Mouse (Mus musculus) midbrain, embryonic 14.5 days (tissue): ENCODE measurements around the gene Ackr3. TPM values are rescaled to one million over a fixed set of nuclear protein-coding genes. Genes with fewer than 3 reads are reported as not detected.

Experiments
- ATAC-seq: fragments of 200-750 bp; cut with Nextera tagmentation; 2 replicates; pipeline ENCODE4 v1.8.0; 2017; ENCODE audit warnings: moderate number of reproducible peaks, moderate library complexity; ENCODE audit not compliant: low FRiP score, low TSS enrichment
- DNase-seq: peaks from one replicate; pipeline ENCODE4 v3.0.0-alpha.2; 2015
- H3K27ac ChIP-seq: fragments of 300-500 bp; sonication (generic); replicated peaks from 2 replicates; pipeline ENCODE4 v1.5.1; 2014; ENCODE audit warnings: mild to moderate bottlenecking, low read depth, low read length, moderate library complexity
- H3K27me3 ChIP-seq: fragments of 300-500 bp; sonication (generic); 2 replicates; pipeline ENCODE4 v1.6.1; 2014; ENCODE audit warnings: low read length, control low read depth, mixed read lengths; ENCODE audit not compliant: control insufficient read depth, insufficient read depth
- H3K36me3 ChIP-seq: fragments of 300-500 bp; sonication (generic); 2 replicates; pipeline ENCODE4 v1.6.1; 2014; ENCODE audit warnings: low read length, control low read depth; ENCODE audit not compliant: control insufficient read depth, insufficient read depth
- H3K4me1 ChIP-seq: fragments of 300-500 bp; sonication (generic); 2 replicates; pipeline ENCODE4 v1.6.1; 2014; ENCODE audit warnings: mild to moderate bottlenecking, antibody characterized with exemption, low read length, control low read depth; ENCODE audit not compliant: control insufficient read depth, insufficient read depth
- H3K4me2 ChIP-seq: fragments of 300-500 bp; sonication (generic); 2 replicates; pipeline ENCODE4 v1.6.1; 2014; ENCODE audit warnings: mild to moderate bottlenecking, low read length, moderate library complexity
- H3K4me3 ChIP-seq: fragments of 300-500 bp; sonication (generic); replicated peaks from 2 replicates; pipeline ENCODE4 v1.5.1; 2014; ENCODE audit warnings: low read depth, low read length
- H3K9ac ChIP-seq: fragments of 300-500 bp; sonication (generic); replicated peaks from 2 replicates; pipeline ENCODE4 v1.6.1; 2014; ENCODE audit warnings: mild to moderate bottlenecking, low read length, moderate library complexity
- H3K9me3 ChIP-seq: fragments of 300-500 bp; sonication (generic); 2 replicates; pipeline ENCODE4 v1.6.1; 2016; ENCODE audit warnings: low read length, control low read depth, mixed read lengths; ENCODE audit not compliant: control insufficient read depth
- WGBS: fragments of 180-500 bp; shearing (Covaris S2); extraction: QIAGEN DNeasy Blood & Tissue Kit; methylation state at CpG from one replicate; pipeline ENCODE4 v1.1.7; 2014; 5-methylcytosine and 5-hydroxymethylcytosine counted together
- polyA plus RNA-seq: library from polyadenylated mRNA; unstranded; fragments of >200 nt; fragmentation: Nextera tagmentation; extraction: Ambion mirVana; gene quantifications from 2 replicates; pipeline ENCODE4 v1.2.1, GENCODE M21; 2014

Gene Ackr3
- polyA plus RNA-seq, 1 experiment from 2014 or later, result 13.6 TPM

DNA sequence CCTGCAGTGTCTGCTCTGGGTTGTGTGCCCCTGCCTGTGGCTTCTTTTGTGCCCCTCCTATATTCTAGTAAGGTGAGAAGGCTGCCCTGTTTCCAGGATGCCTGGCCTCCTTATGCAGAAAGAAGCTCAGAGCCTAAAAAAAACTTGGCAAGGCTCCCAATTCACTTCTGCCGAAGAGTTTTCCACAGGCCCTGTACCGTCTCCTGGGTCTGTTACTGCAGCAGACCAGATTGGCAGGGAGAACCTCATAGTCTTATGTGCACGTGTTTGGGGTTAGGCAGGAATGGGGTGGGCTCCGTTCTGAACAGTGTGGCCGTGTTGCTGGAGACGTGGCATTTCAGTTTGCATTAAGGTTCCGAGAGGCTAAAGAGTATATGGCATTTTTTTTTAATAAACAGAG is 27.6 kb upstream of the Ackr3 start:
- H3K9ac ChIP-seq, result no peak overlapping the region
- H3K4me3 ChIP-seq, result no peak overlapping the region
- peak; percentile 61 for DNase-seq
- no peak overlapping the region for H3K27ac ChIP-seq
- no peaks in the 10 kb centered on the region for H3K27me3 ChIP-seq
- ATAC-seq, result no peak
- H3K9me3 ChIP-seq, result no peaks in the 10 kb centered on the region
- no peaks in the 10 kb centered on the region for H3K36me3 ChIP-seq
- no peak overlapping the region for H3K4me2 ChIP-seq
- WGBS, result 55% methylated on average over 7 of the region's 7 CpGs
- H3K4me1 ChIP-seq, result no peaks in the 10 kb centered on the region

- H3K27me3 ChIP-seq, result no peaks in the 10 kb centered on the region
- H3K4me2 ChIP-seq, result no peak overlapping the region
- no peak overlapping the region for H3K27ac ChIP-seq
- no peaks in the 10 kb centered on the region for H3K4me1 ChIP-seq
- H3K9me3 ChIP-seq, result no peaks in the 10 kb centered on the region
- no peak overlapping the region for H3K9ac ChIP-seq
- no peaks in the 10 kb centered on the region for H3K36me3 ChIP-seq
- ATAC-seq (no peak), DNase-seq (no peak)
- H3K4me3 ChIP-seq, result no peak overlapping the region
These were observed 26.2 kb upstream of the Ackr3 start for GRCm38 (mm10) chr1:90177565-90177964.

DNA sequence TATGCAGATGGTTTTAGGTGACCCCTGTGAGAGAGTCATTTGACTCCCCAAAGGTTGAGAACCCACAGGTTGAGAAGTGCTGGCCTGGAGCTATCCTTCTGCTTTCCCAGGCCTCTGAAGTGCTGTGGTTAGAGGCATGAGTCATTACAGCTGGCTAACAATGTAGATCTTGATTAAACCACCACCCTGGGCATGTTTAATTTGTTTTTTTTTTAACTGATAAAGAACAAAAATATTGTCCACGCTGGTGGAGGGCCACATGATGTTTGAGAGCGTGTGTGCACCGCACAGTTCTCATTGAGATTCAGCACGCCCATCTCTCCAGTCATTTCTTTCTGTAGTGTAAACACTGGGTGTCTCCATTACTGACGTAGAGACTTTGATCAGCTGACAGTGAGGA is 25.8 kb upstream of the Ackr3 start:
- Histone ChIP-seq H3K9me3 (no peaks in the 10 kb centered on the region), H3K4me3 (no peak overlapping the region), H3K27ac (no peak overlapping the region), H3K9ac (no peak overlapping the region), H3K27me3 (no peaks in the 10 kb centered on the region), H3K4me2 (no peak overlapping the region), H3K36me3 (no peaks in the 10 kb centered on the region), H3K4me1 (no peaks in the 10 kb centered on the region)
- ATAC-seq, result no peak
- no peak for DNase-seq
- 78% methylated on average over 5 of the region's 5 CpGs for WGBS

- DNase-seq (no peak), ATAC-seq (no peak)
- Histone ChIP-seq H3K9me3 (no peaks in the 10 kb centered on the region), H3K4me2 (no peak overlapping the region), H3K36me3 (no peaks in the 10 kb centered on the region), H3K4me1 (no peaks in the 10 kb centered on the region), H3K27me3 (no peaks in the 10 kb centered on the region), H3K27ac (no peak overlapping the region), H3K4me3 (no peak overlapping the region), H3K9ac (no peak overlapping the region)
- 84% methylated on average over 7 of the region's 7 CpGs for WGBS
These were observed 23.3 kb upstream of the Ackr3 start for GRCm38 (mm10) chr1:90180479-90180878.

GRCm38 (mm10) chr1:90180966-90181699 is 22.6 kb upstream of the Ackr3 start:
- Histone ChIP-seq H3K4me1 (no peaks in the 10 kb centered on the region), H3K4me3 (no peak overlapping the region), H3K27ac (no peak overlapping the region), H3K4me2 (no peak overlapping the region), H3K9ac (no peak overlapping the region), H3K27me3 (no peaks in the 10 kb centered on the region), H3K36me3 (no peaks in the 10 kb centered on the region), H3K9me3 (no peaks in the 10 kb centered on the region)
- WGBS, result 87% methylated on average over 12 of the region's 12 CpGs
- DNase-seq (no peak), ATAC-seq (no peak)

- 71% methylated on average over 5 of the region's 5 CpGs for WGBS
- DNase-seq (no peak), ATAC-seq (no peak)
- Histone ChIP-seq H3K27me3 (no peaks in the 10 kb centered on the region), H3K4me3 (no peak overlapping the region), H3K4me2 (no peak overlapping the region), H3K36me3 (no peaks in the 10 kb centered on the region), H3K27ac (no peak overlapping the region), H3K9me3 (no peaks in the 10 kb centered on the region; the same call in 1 of the 2 replicates), H3K9ac (no peak overlapping the region), H3K4me1 (no peaks in the 10 kb centered on the region)
These were observed 21.3 kb upstream of the Ackr3 start for GRCm38 (mm10) chr1:90182521-90182920.

DNA sequence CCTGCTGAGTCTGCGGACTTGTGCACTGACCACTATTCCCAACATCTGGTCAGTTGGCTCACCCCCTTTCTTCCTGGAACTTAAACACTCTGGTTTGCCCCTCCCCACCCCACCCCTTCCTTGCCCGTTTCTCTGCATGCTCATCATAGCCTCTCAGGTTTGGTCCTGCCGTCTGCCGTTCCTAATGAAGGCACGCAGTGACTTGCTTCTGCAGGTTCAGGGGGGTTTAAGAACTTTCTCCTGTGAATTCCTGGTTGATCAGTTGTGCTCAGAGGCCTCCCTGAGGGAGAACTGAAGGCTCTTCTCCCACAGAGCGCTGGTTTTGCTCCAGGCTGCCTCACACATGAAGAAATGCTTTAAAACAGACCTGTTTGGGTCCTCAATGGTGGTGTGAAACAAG is 20.2 kb upstream of the Ackr3 start:
- no peaks in the 10 kb centered on the region for H3K4me1 ChIP-seq
- ATAC-seq, result no peak
- H3K27me3 ChIP-seq, result no peaks in the 10 kb centered on the region
- H3K4me3 ChIP-seq, result no peak overlapping the region
- 67% methylated on average over 6 of the region's 6 CpGs for WGBS
- H3K9ac ChIP-seq, result no peak overlapping the region
- H3K36me3 ChIP-seq, result no peaks in the 10 kb centered on the region
- no peak for DNase-seq
- no peak overlapping the region for H3K27ac ChIP-seq
- no peak overlapping the region for H3K4me2 ChIP-seq
- no peaks in the 10 kb centered on the region; the same call in 1 of the 2 replicates for H3K9me3 ChIP-seq

- WGBS, result 87% methylated on average over 4 of the region's 4 CpGs
- H3K27ac ChIP-seq, result no peak overlapping the region
- no peak for ATAC-seq
These were observed 17.6 kb upstream of the Ackr3 start for GRCm38 (mm10) chr1:90186173-90186572.

GRCm38 (mm10) chr1:90186874-90187273 is 16.9 kb upstream of the Ackr3 start:
- H3K27me3 ChIP-seq, result no peaks in the 10 kb centered on the region
- ATAC-seq (no peak), DNase-seq (no peak)
- H3K27ac ChIP-seq, result no peak overlapping the region
- no peak overlapping the region for H3K4me2 ChIP-seq
- no peak overlapping the region for H3K4me3 ChIP-seq
- H3K9ac ChIP-seq, result no peak overlapping the region
- H3K9me3 ChIP-seq, result no peaks in the 10 kb centered on the region; the same call in 1 of the 2 replicates
- H3K36me3 ChIP-seq, result no peaks in the 10 kb centered on the region
- H3K4me1 ChIP-seq, result peaks cover 9% of the 10 kb centered on the region; the same call in 1 of the 2 replicates
- 96% methylated on average over 5 of the region's 5 CpGs for WGBS

More at GRCm38 (mm10) chr1:90186173-90186572, 17.6 kb upstream of the Ackr3 start:
- no peak for DNase-seq
- Histone ChIP-seq H3K27me3 (no peaks in the 10 kb centered on the region), H3K9me3 (no peaks in the 10 kb centered on the region; the same call in 1 of the 2 replicates), H3K9ac (no peak overlapping the region), H3K4me3 (no peak overlapping the region), H3K36me3 (no peaks in the 10 kb centered on the region), H3K4me1 (peaks cover 9% of the 10 kb centered on the region; the same call in 1 of the 2 replicates), H3K4me2 (no peak overlapping the region)
